Mouse (Mus musculus) left cerebral cortex, postnatal 4 days (tissue): ENCODE results near the gene Atp5s. TPM values are rescaled to one million over a fixed set of nuclear protein-coding genes. Genes with fewer than 3 reads are reported as not detected.
A peak's percentile ranks its signal among the peaks of the same experiment; 100 is the strongest.

Experiments
- DNase-seq: peaks from one replicate; pipeline ENCODE4 v3.0.0-alpha.2; 2022
- intact Hi-C: fragments of 180-260 bp; cut with DNase I; formaldehyde crosslinking; loops from one replicate; pipeline ENCODE4 v1.15.1; 2025
- total RNA-seq, 2 experiments: library from RNA; stranded (reverse); gene quantifications; 2 replicates each; pipeline ENCODE4 v1.2.3; 2021

The Atp5s gene
- total RNA-seq: 10 to 100 TPM; 18.0 to 20.8 TPM

DNA sequence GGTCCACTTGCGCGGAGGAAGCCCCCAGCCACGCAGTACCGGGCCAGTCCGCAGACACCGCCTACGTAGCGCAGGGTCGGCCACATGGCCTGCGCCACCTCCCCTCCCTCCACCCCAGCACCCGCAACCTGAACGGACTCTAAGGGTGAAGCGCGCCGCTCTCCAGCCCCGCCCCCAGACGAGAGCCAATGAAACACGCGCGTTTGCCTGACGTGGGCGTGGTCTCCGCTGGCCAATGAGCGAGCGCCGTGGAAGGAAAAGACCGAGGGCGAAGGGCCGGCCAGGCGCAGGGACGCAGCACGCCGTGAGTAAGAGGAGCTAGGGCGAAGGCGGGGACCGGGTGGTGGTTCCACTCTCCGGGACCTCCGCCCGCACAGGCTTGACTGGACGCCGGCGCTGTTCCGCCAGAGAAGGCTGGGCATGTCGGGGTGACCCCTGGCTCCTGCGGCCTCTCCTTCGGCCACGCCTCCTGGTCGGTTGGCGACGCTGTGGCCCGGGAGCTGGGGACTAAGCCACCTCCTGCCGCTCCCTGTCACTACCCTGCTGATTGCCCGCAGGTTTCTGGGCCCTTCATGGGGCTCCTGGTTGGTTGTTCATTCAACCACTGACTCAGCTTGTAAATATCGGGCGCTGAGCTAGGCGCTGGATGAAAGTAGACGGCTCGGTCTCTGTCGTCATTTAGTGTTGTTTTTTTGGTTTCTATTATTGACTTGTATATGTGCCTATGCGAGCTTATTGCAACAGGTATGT lies at the start of gene Atp5s, which contains the start of gene L2hgdh:
TSS of gene Atp5s (plus strand) at position 240 of the 750 bp plus-strand sequence.
TSS of gene L2hgdh (minus strand) at position 163 of the 750 bp plus-strand sequence.
- DNase-seq: peak; percentile 97
- intact Hi-C loops: no loop called here

DNA sequence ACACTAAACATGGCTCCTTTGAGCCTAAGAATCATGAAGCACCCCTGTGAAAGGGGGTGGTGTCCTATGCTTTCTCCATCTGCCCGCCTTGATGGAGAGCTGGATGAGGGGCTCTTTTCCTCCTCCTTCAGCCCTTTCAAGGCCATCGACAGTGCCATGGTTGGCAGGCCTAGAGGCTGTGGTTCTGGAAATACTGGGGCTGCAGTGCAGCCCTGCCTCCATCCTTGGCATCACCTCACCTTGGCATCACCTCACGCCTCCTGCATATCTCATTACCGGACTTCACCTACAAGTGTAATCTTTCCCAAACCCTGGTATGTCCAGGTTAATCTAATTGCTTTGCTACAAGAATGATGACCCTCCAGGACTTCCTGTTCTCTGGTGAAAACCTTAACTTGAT lies 48.6 kb upstream of the Atp5s start:
- no peak for DNase-seq
- intact Hi-C loops: no loop called here

DNA sequence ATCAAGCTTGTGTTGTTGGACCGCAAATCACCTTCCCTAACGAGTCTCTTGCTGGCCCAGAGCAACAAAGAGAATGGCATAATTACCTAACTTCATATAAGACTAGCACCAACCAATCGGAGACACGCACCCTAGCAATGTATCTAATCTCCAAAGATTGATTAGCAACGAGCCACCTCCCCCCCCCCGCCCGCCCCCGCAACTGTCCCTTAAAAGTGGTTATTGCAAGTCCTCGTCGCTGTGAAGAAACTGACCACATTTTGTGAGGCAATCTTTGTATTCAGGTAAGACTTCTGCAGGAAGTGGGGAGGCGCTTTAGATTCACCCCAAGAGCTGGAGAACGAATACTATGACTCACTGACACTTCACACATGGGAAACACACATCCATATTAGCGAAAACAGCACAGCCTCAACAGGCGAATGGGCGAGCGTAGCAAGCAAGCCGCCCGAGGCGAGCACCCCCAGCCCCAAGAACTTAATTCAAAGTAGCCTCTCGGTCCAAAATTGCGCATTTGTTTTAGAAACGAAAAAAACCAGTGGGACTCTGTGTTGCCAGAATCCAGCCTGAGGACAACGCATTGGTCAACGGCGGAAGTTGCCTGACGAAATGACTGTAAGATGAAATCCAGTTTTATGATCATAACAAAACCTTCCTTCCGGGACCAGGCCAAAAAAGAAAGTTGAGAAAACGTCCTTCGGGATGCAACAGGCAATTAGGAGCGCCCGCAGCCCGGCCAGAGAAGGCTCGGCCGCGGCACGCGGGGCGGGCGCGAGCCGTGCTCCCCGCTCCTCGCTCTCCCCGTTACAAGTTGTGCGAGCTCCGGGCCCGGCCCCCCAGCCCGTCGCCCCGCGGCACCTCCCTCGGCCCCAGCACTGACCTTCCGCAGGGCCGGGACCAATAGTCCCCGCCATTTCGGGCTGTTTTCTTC lies 43.9 kb upstream of the Atp5s start:
- intact Hi-C loops: no loop called here

DNA sequence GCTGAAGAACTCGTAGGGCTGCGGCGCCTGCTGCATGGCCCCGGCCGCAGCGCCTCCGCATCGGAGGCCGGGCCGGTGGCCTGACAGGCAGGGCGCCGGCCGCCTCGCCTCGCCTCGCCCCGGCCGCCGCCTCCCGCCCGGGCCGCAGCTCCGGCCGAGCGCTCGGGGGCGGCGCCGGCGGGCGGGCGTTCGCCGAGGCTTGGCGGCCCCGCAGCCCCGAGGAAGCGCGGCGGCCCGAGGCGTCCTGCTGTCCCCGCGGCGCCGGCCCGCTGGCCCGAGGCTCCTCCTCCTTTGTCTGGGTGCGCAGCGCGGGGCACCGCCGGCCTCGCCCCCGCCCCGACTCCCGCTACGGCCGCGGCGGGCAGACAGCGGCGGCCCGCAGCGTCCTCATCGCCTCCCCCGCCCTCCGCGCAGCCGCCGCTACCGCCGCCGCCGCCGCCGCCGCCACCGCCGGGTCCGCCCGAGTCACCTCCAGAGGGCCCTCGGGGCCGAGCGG lies 43.1 kb upstream of the Atp5s start, which contains the start of gene Sos2:
TSS of gene Sos2 (minus strand) at position 287 of the 496 bp plus-strand sequence.
- intact Hi-C loops: no loop called here
- no peak for DNase-seq

More for the DNA sequence above, 43.9 kb upstream of the Atp5s start:
- DNase-seq: peak; percentile 21

DNA sequence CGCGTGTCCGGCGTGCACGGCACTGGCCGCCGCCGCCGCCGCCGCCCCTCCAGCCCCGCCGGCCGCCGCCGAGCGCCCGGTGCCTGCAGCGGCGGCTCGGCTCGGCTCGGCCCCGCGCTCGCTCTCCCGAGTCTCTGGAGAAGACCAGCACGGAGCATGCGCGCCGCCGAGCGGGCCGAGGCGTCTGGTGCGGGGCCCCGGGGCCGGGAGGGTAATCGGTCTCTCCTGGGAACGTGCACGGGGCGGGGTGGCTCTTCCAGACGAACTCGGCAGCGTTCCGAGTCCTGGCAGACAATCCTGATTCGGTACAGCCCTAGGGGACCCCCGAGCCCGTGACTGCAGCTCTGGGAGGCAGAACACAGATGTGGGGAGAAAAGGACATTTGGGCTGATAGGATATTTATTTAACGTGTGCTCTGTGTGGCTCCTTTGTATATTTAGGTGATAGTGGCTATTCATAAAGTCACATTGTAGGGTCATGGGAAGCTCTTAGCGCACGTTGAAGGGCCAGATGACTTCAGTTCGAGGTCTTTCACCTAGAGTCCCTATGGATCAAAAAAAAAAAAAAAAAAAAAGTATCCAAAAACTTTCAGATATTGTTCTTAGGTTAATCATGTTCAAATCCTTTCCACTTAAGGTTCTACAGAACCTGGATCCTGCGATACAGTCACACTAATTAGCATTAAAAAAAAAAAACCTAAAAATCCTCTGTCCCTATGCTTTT lies 42.5 kb upstream of the Atp5s start:
- intact Hi-C loops: no loop called here

DNA sequence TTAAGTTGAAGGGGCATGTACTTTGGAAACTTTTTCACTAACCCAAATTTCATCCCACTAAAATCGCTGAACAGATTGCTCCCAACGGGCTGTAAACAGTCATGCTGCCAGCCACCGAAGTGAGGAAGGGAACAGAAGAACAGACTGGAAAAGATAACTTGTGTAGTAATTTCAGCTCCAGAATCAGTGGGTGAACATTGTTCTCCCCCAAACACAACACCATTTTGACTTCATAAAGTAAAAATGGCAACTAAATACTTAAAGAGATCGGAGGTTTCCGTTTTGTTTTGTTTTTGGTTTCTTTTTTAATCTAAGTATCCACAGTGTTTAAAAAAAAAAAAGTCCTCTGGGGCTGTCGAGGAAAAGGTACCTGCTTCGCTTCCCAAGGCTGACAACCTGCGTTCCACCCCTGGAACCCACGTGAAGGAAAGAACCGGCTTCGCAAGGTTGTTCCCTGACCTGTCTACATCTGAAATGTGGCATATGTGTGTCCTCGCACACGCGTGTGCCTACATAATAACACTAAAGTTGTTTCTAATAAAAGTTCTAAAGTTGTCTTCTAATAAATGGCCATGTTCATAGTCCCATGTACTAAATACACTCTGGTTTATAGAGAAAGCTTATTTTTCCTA lies 41.8 kb upstream of the Atp5s start:
- no peak for DNase-seq
- intact Hi-C loops: no loop called here

More for the DNA sequence above, 42.5 kb upstream of the Atp5s start:
- DNase-seq: peak; percentile 89

DNA sequence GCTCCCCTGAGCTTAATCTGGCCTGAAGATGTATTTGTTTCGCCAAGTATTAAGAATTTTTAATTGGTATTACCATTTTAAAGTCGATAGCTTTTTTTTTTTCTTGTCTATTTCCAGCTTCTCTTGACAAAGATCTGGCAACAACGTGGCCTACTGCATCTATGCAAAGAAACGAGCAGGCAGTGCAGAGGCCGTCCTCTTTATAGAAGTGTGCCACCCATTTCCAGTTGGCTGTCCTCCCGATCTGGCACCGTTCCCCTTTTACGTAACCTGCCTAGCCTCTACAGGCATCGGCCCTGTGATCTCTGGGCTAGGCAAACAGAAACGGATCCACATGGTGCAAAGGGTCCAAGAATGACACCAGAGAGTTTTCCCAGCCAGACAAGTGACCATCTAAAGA lies 41.2 kb upstream of the Atp5s start:
- intact Hi-C loops: no loop called here
- peak; percentile 85 for DNase-seq

DNA sequence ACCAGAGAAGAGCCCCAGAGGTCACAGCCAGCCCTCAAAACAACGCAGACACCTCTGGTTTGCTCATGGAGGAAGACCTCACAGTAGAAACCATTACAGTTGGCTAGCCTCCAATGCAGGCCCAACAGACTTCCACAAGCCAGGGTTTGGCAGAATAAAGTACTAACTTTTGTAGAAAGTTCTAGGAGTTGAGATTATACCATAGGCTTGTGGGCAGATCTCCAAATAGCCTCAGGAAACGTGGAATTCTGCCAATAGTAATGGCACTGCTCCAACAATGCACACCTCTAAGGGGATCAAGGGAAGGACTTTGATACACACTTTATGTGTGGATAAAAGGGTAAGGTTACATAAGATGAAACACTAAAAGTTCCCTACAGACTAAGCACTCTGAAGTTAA lies 36.4 kb upstream of the Atp5s start:
- intact Hi-C loops: no loop called here
- DNase-seq: peak; percentile 7

DNA sequence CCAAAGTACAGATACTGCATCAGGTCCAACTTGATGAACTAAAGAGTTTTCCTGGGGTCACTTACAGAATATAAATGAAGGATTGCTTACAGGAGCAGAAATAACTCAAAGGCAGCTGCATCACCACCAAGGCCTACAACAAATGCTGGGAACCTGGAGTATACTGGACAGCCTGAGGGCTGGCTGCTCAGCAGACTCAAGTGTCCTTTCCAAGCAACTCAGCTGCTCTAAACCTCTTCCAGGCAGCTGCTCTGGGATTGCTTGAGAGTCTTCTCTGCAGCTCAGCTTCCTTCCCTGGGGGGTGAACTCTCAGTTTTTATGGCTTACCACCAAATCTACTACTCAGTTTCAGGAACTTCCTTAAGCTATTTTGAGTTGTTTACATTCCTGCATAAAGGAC lies 35.7 kb upstream of the Atp5s start:
- intact Hi-C loops: no loop called here
- DNase-seq: no peak

DNA sequence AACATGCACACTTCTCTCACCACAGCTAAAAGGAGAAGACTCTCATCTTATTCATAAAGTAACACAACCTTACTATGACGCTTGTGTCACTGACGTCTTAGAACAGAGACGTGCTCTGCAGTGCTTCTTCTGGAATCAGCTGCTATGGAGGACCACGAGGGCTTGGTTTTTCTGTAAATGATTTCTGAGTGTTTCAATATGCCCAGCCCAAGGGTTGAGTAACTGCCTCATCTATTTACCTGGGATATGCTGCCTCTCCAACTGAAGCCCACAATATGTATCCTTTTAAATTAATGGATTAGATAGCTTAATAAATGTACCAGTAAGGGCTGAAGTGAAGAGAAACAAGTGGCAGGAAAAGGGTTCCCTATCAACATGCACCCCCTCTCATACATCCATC lies 34.0 kb upstream of the Atp5s start:
- intact Hi-C loops: no loop called here
- no peak for DNase-seq

DNA sequence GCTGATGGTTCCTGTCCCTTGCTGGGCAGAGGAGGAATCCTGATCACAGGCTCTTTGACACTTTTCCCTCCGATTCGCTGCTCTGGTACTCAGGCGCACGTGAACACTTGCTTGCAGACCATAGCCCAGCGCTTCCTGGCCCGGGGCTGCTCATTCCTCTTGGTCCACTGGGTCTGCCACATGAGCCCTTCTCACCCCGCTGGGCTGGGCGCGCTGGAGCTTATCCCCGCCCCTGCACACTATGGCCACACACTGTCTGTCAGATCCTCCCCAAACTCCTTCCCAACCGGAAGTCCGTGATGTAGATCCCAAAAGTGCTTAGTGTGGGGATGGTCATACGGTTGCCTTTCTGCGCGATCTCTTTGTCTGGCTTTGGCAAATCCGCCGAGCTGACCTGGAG lies 31.3 kb upstream of the Atp5s start:
- DNase-seq: no peak
- intact Hi-C loops: no loop called here

DNA sequence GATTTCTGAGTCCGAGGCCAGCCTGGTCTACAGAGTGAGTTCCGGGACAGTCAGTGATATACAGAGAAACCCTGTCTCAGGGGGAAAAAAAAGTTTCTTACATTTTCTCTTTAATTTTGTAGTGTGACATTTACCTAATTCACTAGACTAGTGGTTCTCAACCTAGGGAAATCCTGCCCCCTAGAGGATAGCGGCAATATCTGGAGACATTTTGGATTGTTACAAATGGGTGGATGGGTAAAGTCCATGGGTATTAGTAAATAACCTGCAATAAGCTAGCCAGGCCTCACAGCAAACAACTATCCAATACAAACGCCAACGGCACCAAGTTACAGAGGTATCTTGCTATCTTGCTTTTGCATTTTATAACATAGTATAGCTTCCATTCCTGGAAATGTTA lies 28.0 kb upstream of the Atp5s start:
- intact Hi-C loops: no loop called here
- peak; percentile 23 for DNase-seq

DNA sequence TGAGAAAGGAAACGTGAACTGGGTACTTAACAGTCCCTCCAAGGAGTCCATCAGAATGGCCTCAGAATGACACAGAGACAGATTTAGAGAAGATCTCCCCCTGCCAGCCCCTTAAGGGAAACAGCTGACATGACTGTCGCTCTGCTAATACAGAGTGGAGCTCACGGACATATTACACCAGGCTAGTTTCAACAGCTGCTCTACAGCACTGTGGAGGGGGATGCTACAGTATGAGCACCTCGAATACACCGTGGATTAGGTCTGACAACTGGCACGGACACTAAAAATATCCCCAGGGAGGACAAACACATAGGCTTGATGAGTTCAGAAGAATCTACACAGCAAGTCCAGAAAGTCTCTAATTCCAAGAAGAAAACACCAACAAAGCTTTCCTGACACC lies 26.4 kb upstream of the Atp5s start:
- DNase-seq: no peak
- intact Hi-C loops: no loop called here

DNA sequence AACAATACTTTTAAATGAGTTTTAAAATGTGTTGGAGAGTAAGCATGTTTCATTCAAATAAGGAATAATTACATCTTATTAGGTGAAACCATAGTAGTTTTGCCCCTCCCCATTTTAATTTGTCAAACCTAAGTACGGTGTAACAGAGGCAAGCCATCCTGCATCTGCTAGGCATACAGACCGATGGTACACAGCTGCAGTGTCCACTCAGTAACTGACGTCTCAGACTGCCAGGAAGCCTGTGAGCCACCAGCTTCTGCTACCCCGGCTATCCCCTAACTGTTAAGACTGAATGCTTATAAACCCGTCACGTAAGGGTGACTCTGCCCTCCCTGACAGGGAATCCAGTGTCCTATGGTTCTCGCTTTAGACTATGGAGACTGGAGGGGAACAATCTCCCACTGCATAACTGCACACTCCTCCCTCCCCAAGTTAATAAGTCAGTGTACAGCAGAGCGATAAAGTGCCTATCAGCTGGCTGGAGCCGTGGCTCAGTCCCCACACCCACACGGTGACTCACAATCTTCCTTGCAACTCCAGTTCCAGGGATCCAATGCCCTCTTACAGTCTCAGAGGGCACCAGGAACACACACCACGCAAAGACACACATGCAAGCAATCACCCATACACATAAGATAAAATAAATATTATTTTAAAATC lies 19.8 kb upstream of the Atp5s start:
- intact Hi-C loops: no loop called here
- DNase-seq: no peak

DNA sequence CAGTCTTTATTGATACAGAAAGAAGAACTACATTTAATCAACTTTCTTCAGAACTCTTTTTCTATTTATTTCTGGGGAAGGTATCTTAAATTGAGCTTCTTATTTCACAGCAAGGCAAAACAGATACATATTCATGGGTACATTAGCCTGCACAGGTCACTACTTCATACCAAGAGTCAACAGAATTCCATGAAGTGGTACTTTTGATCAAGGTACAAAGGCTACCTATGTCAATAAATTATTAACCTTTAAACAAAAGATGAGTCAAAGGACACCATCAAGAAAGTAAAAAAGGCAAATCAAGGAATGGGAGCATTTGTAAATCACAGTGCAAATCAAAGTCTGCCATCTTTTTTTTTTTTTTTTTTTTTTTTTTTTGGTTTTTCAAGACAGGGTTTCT lies 11.1 kb upstream of the Atp5s start:
- intact Hi-C loops: no loop called here
- no peak for DNase-seq

DNA sequence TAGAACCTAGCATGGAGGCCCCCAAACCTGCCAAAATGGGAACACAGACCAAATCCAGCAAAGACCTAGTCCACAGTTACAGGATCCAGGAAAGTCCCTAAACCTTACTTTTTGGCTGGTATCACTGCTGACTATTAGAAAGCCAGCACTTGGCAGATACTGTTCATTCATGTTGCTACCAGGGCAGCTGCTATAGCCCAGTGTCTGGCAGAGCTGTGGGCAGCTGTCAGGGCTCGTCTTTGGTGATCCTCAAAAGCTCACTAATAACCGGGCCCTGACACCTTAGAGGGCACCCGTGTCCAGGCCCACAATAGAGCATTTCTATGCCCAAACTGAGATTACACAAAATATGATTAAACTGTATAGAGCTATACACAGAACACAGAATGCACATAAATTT lies 1.9 kb upstream of the Atp5s start:
- intact Hi-C loops: no loop called here
- DNase-seq: no peak

DNA sequence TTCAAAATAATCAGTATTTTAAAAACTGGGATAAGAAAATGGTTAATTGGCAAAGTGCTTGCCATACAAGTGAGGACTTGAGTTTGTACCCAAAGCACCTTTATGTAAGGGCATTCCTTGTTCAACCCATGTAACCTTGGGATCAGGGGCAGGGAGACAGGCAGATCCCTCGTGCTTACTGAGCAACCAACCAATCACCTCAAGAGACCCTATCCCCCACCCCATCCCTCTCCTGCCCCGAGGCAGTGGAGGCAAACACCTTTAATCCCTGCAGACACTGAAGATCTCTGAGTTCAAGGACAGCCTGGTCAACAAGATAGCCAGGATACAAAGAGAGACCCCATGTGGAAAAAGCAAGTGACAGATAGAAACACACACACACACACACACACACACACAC lies 1.4 kb upstream of the Atp5s start:
- intact Hi-C loops: no loop called here
- DNase-seq: no peak

DNA sequence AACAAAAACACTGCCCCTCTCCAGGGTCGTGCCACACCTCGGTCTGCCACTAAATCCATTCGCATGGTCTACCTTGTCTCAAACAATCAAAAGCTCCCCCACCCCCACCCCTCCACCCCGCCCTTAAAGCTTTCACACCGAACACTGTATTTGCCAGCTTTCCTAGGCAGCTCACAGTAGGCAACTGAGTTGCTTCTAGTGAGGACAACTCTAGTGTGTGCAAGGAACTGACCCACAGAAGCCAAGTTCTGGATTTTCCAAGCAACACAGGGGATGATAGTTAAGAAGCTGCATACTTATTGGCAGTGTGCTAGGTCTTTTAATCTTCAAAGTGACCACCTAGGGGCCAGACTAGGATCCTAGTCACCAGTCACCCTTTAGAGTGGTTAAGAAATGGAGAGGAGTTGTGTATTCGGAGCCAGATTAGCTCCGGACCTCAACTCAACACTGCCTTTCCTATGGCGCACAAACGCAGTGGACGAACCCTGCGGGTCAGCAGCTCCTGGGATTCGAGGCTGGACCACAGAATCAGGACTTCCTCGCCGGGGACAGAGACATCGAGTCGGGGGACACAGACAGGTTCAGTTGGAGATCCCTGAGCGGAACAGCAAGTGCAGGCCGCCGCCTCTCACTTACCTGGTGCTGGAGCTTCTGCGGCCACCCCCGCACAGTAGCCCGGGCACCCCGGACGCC lies 586 bp upstream of the Atp5s start:
- intact Hi-C loops: no loop called here
- DNase-seq: no peak

DNA sequence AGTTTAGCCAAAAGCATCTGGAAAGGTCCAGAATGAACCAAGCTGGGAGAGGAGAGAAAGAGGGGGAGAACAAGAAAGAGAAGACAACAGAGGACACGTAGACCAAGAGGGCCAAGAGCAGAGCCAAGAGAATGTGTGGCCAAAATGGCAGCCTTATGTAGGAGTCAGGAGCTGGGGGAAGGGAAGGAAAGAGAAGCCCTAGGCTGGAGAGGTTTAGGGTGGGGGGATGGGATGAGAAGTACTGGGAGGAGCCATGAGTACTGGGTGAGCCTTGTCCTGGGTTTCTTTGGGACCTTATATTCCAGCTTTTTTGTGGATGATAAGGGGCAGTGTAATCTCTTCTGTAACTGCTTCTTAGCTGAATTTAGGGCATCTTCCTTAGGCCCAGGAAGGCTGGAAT lies 4.5 kb downstream of the Atp5s start:
- intact Hi-C loops: no loop called here
- DNase-seq: no peak
